Mouse (Mus musculus) heart, adult 18-20 months (tissue): ENCODE results near the gene Dnase1l3. TPM values are rescaled to one million over a fixed set of nuclear protein-coding genes. Genes with fewer than 3 reads are reported as not detected.

ENCODE experiments used
- DNase-seq, 2 experiments: peaks; one replicate each; pipeline ENCODE4 v3.0.0; 2021 to 2022; ENCODE audit warnings: mixed read lengths in 1 of 2
- long read RNA-seq, 2 experiments: library from polyadenylated mRNA; stranded (forward); transcript quantifications; one replicate each; pipeline ENCODE4 v2.0.0; 2021
- total RNA-seq, 2 experiments: library from RNA; stranded (reverse); gene quantifications; 2 replicates each; pipeline ENCODE4 v1.2.3; 2021

The Dnase1l3 gene
- under 1 TPM; 0.15 to 0.95 TPM for total RNA-seq
- long read RNA-seq, experiment 1, result 0 reads
- long read RNA-seq, experiment 2, result 0 reads

GRCm38 (mm10) chr14:7994271-7994767 lies at the start of gene Dnase1l3:
Gene Dnase1l3, minus strand, starts transcription at chr14:7994573.
- peak; percentile 56 to 65 for DNase-seq

GRCm38 (mm10) chr14:8042577-8042976 lies 48.2 kb upstream of the Dnase1l3 start:
- DNase-seq, result no peak

- no peak for DNase-seq
Measured at GRCm38 (mm10) chr14:8042120-8042519, 47.7 kb upstream of the Dnase1l3 start.

- no peak for DNase-seq
Measured at GRCm38 (mm10) chr14:8040911-8041678, 46.7 kb upstream of the Dnase1l3 start.

GRCm38 (mm10) chr14:8040179-8040578 lies 45.8 kb upstream of the Dnase1l3 start:
- no peak for DNase-seq

GRCm38 (mm10) chr14:8038791-8039448 lies 44.5 kb upstream of the Dnase1l3 start:
- peak; percentile 76 to 83 for DNase-seq

- DNase-seq, result no peak
Measured at GRCm38 (mm10) chr14:8038150-8038549, 43.8 kb upstream of the Dnase1l3 start.

GRCm38 (mm10) chr14:8036406-8036805 lies 42.0 kb upstream of the Dnase1l3 start:
- no peak for DNase-seq

- DNase-seq, result no peak
Measured at GRCm38 (mm10) chr14:8035951-8036350, 41.6 kb upstream of the Dnase1l3 start.

- no peak for DNase-seq
Measured at GRCm38 (mm10) chr14:8034561-8034960, 40.2 kb upstream of the Dnase1l3 start.

- peak; percentile 51 to 56 for DNase-seq
Measured at GRCm38 (mm10) chr14:8032087-8032944, 37.9 kb upstream of the Dnase1l3 start.

- DNase-seq, result peak; percentile 37 to 58
Measured at GRCm38 (mm10) chr14:8030535-8030934, 36.2 kb upstream of the Dnase1l3 start.

- no peak for DNase-seq
Measured at GRCm38 (mm10) chr14:8029752-8030151, 35.4 kb upstream of the Dnase1l3 start.

- no peak for DNase-seq
Measured at GRCm38 (mm10) chr14:8028086-8028485, 33.7 kb upstream of the Dnase1l3 start.

GRCm38 (mm10) chr14:8026769-8027531 lies 32.6 kb upstream of the Dnase1l3 start:
- peak in 1 of 2 experiments; percentile 20 for DNase-seq

- DNase-seq, result no peak
Measured at GRCm38 (mm10) chr14:8024936-8025335, 30.6 kb upstream of the Dnase1l3 start.

GRCm38 (mm10) chr14:8024469-8024868 lies 30.1 kb upstream of the Dnase1l3 start:
- DNase-seq, result no peak

GRCm38 (mm10) chr14:8020546-8020945 lies 26.2 kb upstream of the Dnase1l3 start:
- DNase-seq, result no peak

- DNase-seq, result no peak
Measured at GRCm38 (mm10) chr14:8020011-8020410, 25.6 kb upstream of the Dnase1l3 start.

GRCm38 (mm10) chr14:8016951-8017350 lies 22.6 kb upstream of the Dnase1l3 start:
- DNase-seq, result no peak

- DNase-seq, result no peak
Measured at GRCm38 (mm10) chr14:8016276-8016675, 21.9 kb upstream of the Dnase1l3 start.

GRCm38 (mm10) chr14:8015756-8016155 lies 21.4 kb upstream of the Dnase1l3 start:
- DNase-seq, result no peak
